Mouse (Mus musculus): ENCODE results near the gene Ttc3. TPM values are rescaled to one million over a fixed set of nuclear protein-coding genes. Genes with fewer than 3 reads are reported as not detected.

Gene Ttc3
- polyA plus RNA-seq, 1 experiment from 2014 or later: 212 TPM

DNA sequence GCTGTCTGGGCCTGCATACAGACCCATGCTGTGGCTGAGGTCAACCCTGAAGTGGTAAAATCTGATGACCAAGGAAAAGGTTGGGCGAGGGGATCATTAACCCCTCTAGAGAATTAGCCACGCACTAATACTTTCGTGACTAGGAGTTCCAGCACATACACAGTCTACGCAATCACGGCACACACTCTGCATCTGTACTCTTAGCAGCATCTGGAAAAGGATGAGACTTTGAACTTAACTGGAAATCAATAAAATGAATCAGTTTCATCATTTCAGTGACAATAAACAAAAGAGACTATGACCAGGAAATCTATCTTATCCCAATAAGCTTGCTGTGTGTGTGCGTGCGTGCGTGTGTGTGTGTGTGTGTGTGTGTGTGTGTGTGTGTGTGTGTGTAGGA is 138.4 kb downstream of the Ttc3 start:
- no peak for ATAC-seq (ENCODE audit: insufficient number of reproducible peaks, low FRiP score)
- H3K27me3 ChIP-seq (replicated peaks): no peaks in the 10 kb centered on the region
- no peaks in the 10 kb centered on the region for H3K9me3 ChIP-seq (replicated peaks)
- 89% methylated on average over 8 of the region's 8 CpGs for WGBS
- no peaks in the 10 kb centered on the region for H3K4me1 ChIP-seq (replicated peaks)
- H3K27ac ChIP-seq (ENCODE audit: poor library complexity, severe bottlenecking): no peak overlapping the region
- H3K36me3 ChIP-seq: peaks cover 78% of the 10 kb centered on the region
- no peak overlapping the region for H3K4me3 ChIP-seq
- H3K9ac ChIP-seq: no peak overlapping the region
- no peak overlapping the region for H3K4me2 ChIP-seq

DNA sequence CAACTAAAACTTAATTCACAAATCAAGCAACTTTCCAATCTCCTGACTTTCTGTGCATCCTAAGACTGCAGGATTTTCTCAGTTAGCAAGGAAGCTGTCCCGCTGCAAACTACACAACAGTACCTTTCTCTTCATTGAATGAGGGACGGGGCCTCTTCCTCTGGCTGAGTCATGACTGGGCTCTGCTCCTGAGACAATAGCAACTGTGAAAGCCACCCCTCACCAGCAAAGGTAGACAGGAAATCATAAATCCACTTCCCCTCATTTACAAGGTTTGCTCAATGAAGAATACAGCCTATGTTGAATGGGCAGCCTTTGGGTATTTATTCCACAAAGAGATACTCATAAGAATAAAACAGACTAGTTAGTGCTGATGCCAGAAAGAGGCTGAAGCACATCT is 139.6 kb downstream of the Ttc3 start:
- 67% methylated on average over 2 of the region's 2 CpGs for WGBS
- no peak overlapping the region for H3K4me2 ChIP-seq
- ATAC-seq (ENCODE audit: insufficient number of reproducible peaks, low FRiP score): no peak
- H3K9me3 ChIP-seq (replicated peaks): no peaks in the 10 kb centered on the region
- peaks cover 68% of the 10 kb centered on the region for H3K36me3 ChIP-seq
- no peaks in the 10 kb centered on the region for H3K27me3 ChIP-seq (replicated peaks)
- no peak overlapping the region for H3K9ac ChIP-seq
- no peak overlapping the region for H3K4me3 ChIP-seq
- no peaks in the 10 kb centered on the region for H3K4me1 ChIP-seq (replicated peaks)
- H3K27ac ChIP-seq (ENCODE audit: poor library complexity, severe bottlenecking): peak overlapping the region; percentile 18; the same call in 1 of the 2 replicates

DNA sequence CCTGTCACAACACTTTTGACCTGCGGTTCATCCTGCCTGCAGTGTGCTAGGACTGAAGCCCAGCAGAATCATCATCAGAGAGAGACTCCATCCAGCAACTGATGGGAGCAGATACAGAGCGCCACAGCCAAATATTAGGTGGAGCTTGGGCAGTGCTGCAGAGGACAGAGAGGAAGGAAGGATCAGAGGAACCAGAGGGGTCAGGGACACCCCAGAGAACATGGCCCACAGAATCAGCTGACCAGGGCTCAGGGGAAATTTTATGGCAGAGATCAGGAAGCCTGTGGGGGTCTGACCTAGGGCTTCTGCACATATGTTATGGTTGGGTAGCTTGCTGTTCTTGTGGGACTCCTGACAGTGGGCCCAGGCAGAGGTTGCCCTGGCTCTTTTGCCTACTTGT is 147.2 kb downstream of the Ttc3 start:
- Histone ChIP-seq H3K9me3 (replicated peaks) (no peaks in the 10 kb centered on the region), H3K4me1 (replicated peaks) (peaks cover 31% of the 10 kb centered on the region), H3K4me3 (no peak overlapping the region), H3K27ac (ENCODE audit: poor library complexity, severe bottlenecking) (no peak overlapping the region), H3K4me2 (no peak overlapping the region), H3K36me3 (peaks cover 16% of the 10 kb centered on the region), H3K9ac (no peak overlapping the region), H3K27me3 (replicated peaks) (no peaks in the 10 kb centered on the region)
- no peak for ATAC-seq (ENCODE audit: insufficient number of reproducible peaks, low FRiP score)
- WGBS: 95% methylated on average over 2 of the region's 2 CpGs

Other genes starting within 250 kb of the Ttc3 start
- 10.3 and 11.0 TPM in 2 replicates for gene Hlcs, start 57.0 kb upstream of the Ttc3 start, polyA plus RNA-seq (2016; fragmentation: Nextera tagmentation; extraction: Ambion mirVana)
- 4.2 and 4.3 TPM in 2 replicates for gene Ripply3, start 42.2 kb upstream of the Ttc3 start, polyA plus RNA-seq (2016; fragmentation: Nextera tagmentation; extraction: Ambion mirVana)
- gene Pigp, start 1.2 kb downstream of the Ttc3 start, polyA plus RNA-seq (2016; fragmentation: Nextera tagmentation; extraction: Ambion mirVana): 104 and 111 TPM in 2 replicates
- gene Vps26c, start 156.2 kb downstream of the Ttc3 start, polyA plus RNA-seq (2016; fragmentation: Nextera tagmentation; extraction: Ambion mirVana): 45.8 and 48.9 TPM in 2 replicates
- 7.3 and 7.9 TPM in 2 replicates for gene Dyrk1a, start 199.4 kb downstream of the Ttc3 start, polyA plus RNA-seq (2016; fragmentation: Nextera tagmentation; extraction: Ambion mirVana)

Measured in heart, embryonic 12.5 days (tissue).